ENCODE assay signal across 22 mouse cellular contexts in genomic region chr9:25751138-25751537, GRCm38 (mm10).
"Had no signal": no experiment of that assay in that cellular context is flagged by ENCODE, and none has a peak within 500 bp of the region (broad histone marks: within the 10 kb centered on the region; RNA-seq: fewer than 3 reads in every experiment).

No protein-coding gene starts in this region.

- H3K4me1 ChIP-seq: liver, embryonic 15.5 days; lung, embryonic 15.5 days; megakaryocyte, embryonic 14.5 days; midbrain, embryonic 13.5 days; neural tube, embryonic 13.5 days; neural tube, embryonic 15.5 days had no signal

- H3K27me3 ChIP-seq: liver, embryonic 15.5 days; lung, embryonic 15.5 days; megakaryocyte, embryonic 14.5 days; midbrain, embryonic 13.5 days; neural tube, embryonic 13.5 days; neural tube, embryonic 15.5 days had no signal

- H3K4me2 ChIP-seq: liver, embryonic 15.5 days; lung, embryonic 15.5 days; midbrain, embryonic 11.5 days; midbrain, embryonic 13.5 days; neural tube, embryonic 13.5 days; neural tube, embryonic 15.5 days had no signal

- H3K9me3 ChIP-seq: liver, embryonic 15.5 days; lung, embryonic 15.5 days; megakaryocyte, embryonic 14.5 days; midbrain, embryonic 13.5 days; neural tube, embryonic 13.5 days; neural tube, embryonic 15.5 days had no signal

- H3K4me3 ChIP-seq: liver, embryonic 15.5 days; lung, embryonic 15.5 days; megakaryocyte, embryonic 14.5 days; midbrain, embryonic 13.5 days; myocyte; neural tube, embryonic 13.5 days; neural tube, embryonic 15.5 days had no signal

- H3K27ac ChIP-seq: liver, embryonic 15.5 days; lung, embryonic 15.5 days; macrophage; midbrain, embryonic 13.5 days; neural tube, embryonic 13.5 days; neural tube, embryonic 15.5 days had no signal

- H3K36me3 ChIP-seq: liver, embryonic 15.5 days; lung, embryonic 15.5 days; midbrain, embryonic 13.5 days; neural tube, embryonic 13.5 days; neural tube, embryonic 15.5 days had no signal

- ATAC-seq: liver, postnatal 0 days; lung, postnatal 0 days; midbrain, embryonic 13.5 days; midbrain, embryonic 16.5 days had no signal

- H3K9ac ChIP-seq: liver, embryonic 15.5 days; liver, postnatal 0 days; lung, embryonic 15.5 days; midbrain, embryonic 13.5 days; neural tube, embryonic 13.5 days; neural tube, embryonic 15.5 days had no signal

- DNase-seq: liver, postnatal 0 days; lung, adult 2 months; lung, postnatal 14 days; lung, postnatal 36 days; right cerebral cortex, adult 18-20 months; right cerebral cortex, postnatal 25 days; right cerebral cortex, postnatal 4 days; spleen, adult 18-20 months; thymus, adult 2 months; thymus, postnatal 25 days; thymus, postnatal 4 days had no signal
